Mouse (Mus musculus) megakaryocyte, embryonic 14.5 days (primary cell): ENCODE data around the gene Mccc1. TPM values are rescaled to one million over a fixed set of nuclear protein-coding genes. Genes with fewer than 3 reads are reported as not detected.
A peak's percentile ranks its signal among the peaks of the same experiment; 100 is the strongest.

Source experiments
- H3K27me3 ChIP-seq: replicated peaks from 2 replicates; pipeline ENCODE3; 2012; ENCODE audit warnings: inconsistent platforms
- H3K36me3 ChIP-seq: replicated peaks from 2 replicates; pipeline ENCODE3; 2012; ENCODE audit warnings: low read length, inconsistent platforms, mixed read lengths
- H3K4me1 ChIP-seq: 2 replicates; pipeline ENCODE4 v1.6.1; 2012; ENCODE audit warnings: inconsistent platforms
- H3K4me3 ChIP-seq: replicated peaks from 2 replicates; pipeline ENCODE3; 2012; ENCODE audit warnings: moderate library complexity, mild to moderate bottlenecking, inconsistent platforms
- H3K9me3 ChIP-seq: 2 replicates; pipeline ENCODE4 v1.6.1; 2012; ENCODE audit warnings: inconsistent platforms
- FLI1 ChIP-seq: IDR thresholded peaks from 2 replicates; pipeline ENCODE4 v1.6.1; 2012; ENCODE audit warnings: low read length, inconsistent platforms, mixed read lengths
- GATA1 ChIP-seq: IDR thresholded peaks from 3 replicates; pipeline ENCODE4 v1.6.1; 2012; ENCODE audit warnings: mixed read lengths, low read length, inconsistent platforms, borderline replicate concordance
- polyA plus RNA-seq: library from polyadenylated mRNA; stranded (reverse); fragments of >175 nt; gene quantifications from 2 replicates; pipeline ENCODE4 v1.2.3, GENCODE M21; 2012; ENCODE audit warnings: low replicate concordance; ENCODE audit not compliant: insufficient read depth

Gene Mccc1
- polyA plus RNA-seq, 1 experiment: 0.82 TPM

DNA sequence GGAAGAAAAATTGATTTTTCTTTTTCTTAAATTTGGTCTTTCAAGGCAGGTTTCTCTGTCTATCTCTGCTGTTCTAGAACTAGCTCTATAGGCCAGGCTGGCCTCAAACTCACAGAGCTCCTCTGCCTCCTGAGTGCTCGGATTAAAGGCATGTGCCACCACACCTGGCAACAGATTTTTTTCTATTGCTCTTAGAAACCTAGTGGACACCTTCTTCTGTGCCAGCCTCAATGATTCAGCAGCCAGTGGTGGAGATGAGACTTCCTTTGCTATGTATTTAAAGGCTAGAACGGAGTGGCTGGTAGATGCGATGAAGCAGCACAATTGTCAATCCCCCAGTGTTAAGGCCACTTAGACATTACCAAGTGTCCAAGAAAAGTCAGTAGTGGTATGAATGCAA is 76.5 kb downstream of the Mccc1 start:
- Histone ChIP-seq H3K36me3 (peaks cover 27% of the 10 kb centered on the region), H3K9me3 (no peaks in the 10 kb centered on the region), H3K27me3 (no peaks in the 10 kb centered on the region), H3K4me3 (peak overlapping the region; percentile 91), H3K4me1 (peaks cover 81% of the 10 kb centered on the region)
- TF ChIP-seq FLI1 (no peak), GATA1 (no peak)

DNA sequence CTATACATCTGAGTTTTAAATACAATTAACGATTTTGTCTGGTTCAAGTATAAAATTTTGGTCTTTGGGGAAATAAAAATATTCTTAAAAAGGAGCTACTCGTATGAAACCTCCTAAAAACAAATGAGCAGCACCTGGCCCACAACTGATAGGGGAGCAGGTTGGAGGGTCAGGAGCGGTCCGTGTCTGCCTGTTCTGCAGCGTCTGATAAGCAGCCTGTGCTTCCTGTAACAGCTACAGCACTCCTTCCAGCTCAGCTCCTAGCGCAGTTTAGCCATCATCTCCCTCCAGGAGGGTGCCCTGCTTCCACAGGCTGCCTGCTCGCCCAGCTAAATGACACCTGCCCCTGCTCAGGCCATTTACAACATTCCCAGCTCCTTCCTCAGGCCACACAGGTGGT is 77.0 kb downstream of the Mccc1 start:
- Histone ChIP-seq H3K4me3 (peak overlapping the region; percentile 91), H3K4me1 (peaks cover 76% of the 10 kb centered on the region), H3K27me3 (no peaks in the 10 kb centered on the region), H3K9me3 (no peaks in the 10 kb centered on the region), H3K36me3 (peaks cover 32% of the 10 kb centered on the region)
- TF ChIP-seq GATA1: peak; percentile 76; the same call in 1 of the 3 replicates
- TF ChIP-seq FLI1: no peak

DNA sequence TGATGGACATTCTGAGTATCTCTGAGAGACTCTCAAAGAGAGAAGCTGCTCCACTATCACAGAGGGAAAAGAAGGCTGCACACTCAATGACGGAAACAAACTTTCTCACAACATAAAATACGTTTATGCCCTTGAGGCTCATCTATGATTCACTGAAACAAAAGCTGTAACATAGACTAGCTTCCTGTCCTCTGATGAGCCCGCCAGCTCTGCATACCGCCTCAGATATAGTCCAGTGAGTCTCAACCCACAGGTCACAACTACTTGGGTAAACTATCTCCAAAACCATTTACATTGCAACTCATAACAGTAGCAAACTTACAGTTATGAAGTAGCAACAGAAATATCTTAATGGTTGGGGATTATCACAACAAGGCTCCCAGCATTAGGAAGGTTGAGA is 78.0 kb downstream of the Mccc1 start:
- H3K27me3 ChIP-seq: no peaks in the 10 kb centered on the region
- H3K36me3 ChIP-seq: peaks cover 42% of the 10 kb centered on the region
- H3K4me3 ChIP-seq: no peak overlapping the region
- no peaks in the 10 kb centered on the region for H3K9me3 ChIP-seq
- peaks cover 77% of the 10 kb centered on the region for H3K4me1 ChIP-seq
- TF ChIP-seq FLI1: no peak
- no peak for TF ChIP-seq GATA1

DNA sequence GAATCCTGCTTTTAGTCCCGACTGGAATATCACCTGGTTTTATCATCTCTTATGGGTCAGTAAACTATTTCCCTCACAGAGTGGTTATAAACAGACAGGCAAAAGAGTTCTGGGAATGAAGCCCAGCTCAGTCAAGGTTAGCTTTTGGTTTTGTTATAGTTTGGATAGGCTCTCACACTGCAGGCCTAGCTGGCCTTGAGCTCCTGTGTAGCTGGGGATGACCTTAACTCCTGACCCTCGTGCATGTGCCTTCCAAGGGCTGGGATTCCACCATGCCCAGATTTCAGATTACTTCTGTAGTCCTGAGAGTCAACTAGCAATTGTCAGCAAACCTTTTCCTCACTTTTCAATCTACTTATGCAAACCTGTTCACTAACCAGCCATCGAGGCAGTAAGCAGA is 82.2 kb downstream of the Mccc1 start:
- TF ChIP-seq FLI1: no peak
- no peak for TF ChIP-seq GATA1
- H3K36me3 ChIP-seq: peaks cover 63% of the 10 kb centered on the region
- H3K4me3 ChIP-seq: no peak overlapping the region
- no peaks in the 10 kb centered on the region for H3K27me3 ChIP-seq
- H3K9me3 ChIP-seq: no peaks in the 10 kb centered on the region
- H3K4me1 ChIP-seq: peaks cover 38% of the 10 kb centered on the region

Other genes starting within 250 kb of the Mccc1 start
- 5.6 and 6.9 TPM in 2 replicates for gene Atp11b, start 246.6 kb downstream of the Mccc1 start, polyA plus RNA-seq
- 1.3 and 2.5 TPM in 2 replicates for gene Dcun1d1, start 63.2 kb downstream of the Mccc1 start, polyA plus RNA-seq
- 0.45 TPM in 1 of 2 replicates, not detected in the other for gene Ccdc144b, start 52.9 kb upstream of the Mccc1 start, polyA plus RNA-seq
- 3.2 TPM in 1 of 2 replicates, not detected in the other for gene Acad9, start 65.3 kb upstream of the Mccc1 start, polyA plus RNA-seq
- 0.28 TPM in 1 of 2 replicates, not detected in the other for gene D3Ertd254e, start 150.3 kb upstream of the Mccc1 start, polyA plus RNA-seq
- not detected in 2 replicates for gene Qrfpr, start 221.6 kb upstream of the Mccc1 start, polyA plus RNA-seq